Mouse (Mus musculus): Measurements from ENCODE around the gene Phf7.

Phf7 gene

GRCm38 (mm10) chr14:31251084-31251604, at the start of gene Phf7, which contains the start of gene Bap1:
Phf7 (minus strand) TSS chr14:31251317.
Bap1 (plus strand) TSS chr14:31251450.
- peak; percentile 97 for DNase-seq

GRCm38 (mm10) chr14:31285728-31286127, 34.6 kb upstream of the Phf7 start:
- no peak for DNase-seq

- peak; percentile 78 for DNase-seq
Measured at GRCm38 (mm10) chr14:31272164-31272563, 21.0 kb upstream of the Phf7 start.

GRCm38 (mm10) chr14:31271121-31271520, 20.0 kb upstream of the Phf7 start:
- no peak for DNase-seq

GRCm38 (mm10) chr14:31269456-31270100, 18.5 kb upstream of the Phf7 start:
- peak; percentile 13 for DNase-seq

- DNase-seq = no peak
Measured at GRCm38 (mm10) chr14:31268301-31269001, 17.3 kb upstream of the Phf7 start.

- no peak for DNase-seq
Measured at GRCm38 (mm10) chr14:31267649-31268048, 16.5 kb upstream of the Phf7 start.

GRCm38 (mm10) chr14:31260932-31261331, 9.8 kb upstream of the Phf7 start:
- no peak for DNase-seq

- DNase-seq = no peak
Measured at GRCm38 (mm10) chr14:31260374-31260773, 9.3 kb upstream of the Phf7 start.

- no peak for DNase-seq
Measured at GRCm38 (mm10) chr14:31258476-31259050, 7.4 kb upstream of the Phf7 start.

GRCm38 (mm10) chr14:31252091-31252490, 974 bp upstream of the Phf7 start:
- DNase-seq = no peak

- no peak for DNase-seq
Measured at GRCm38 (mm10) chr14:31251626-31252025, 509 bp upstream of the Phf7 start.

- no peak for DNase-seq
Measured at GRCm38 (mm10) chr14:31250222-31251083, 664 bp downstream of the Phf7 start.

- DNase-seq = no peak
Measured at GRCm38 (mm10) chr14:31248396-31248795, 2.7 kb downstream of the Phf7 start.

- DNase-seq = no peak
Measured at GRCm38 (mm10) chr14:31245946-31246345, 5.2 kb downstream of the Phf7 start.

- DNase-seq = no peak
Measured at GRCm38 (mm10) chr14:31244777-31245176, 6.3 kb downstream of the Phf7 start.

- DNase-seq = no peak
Measured at GRCm38 (mm10) chr14:31240528-31240927, 10.6 kb downstream of the Phf7 start.

- no peak for DNase-seq
Measured at GRCm38 (mm10) chr14:31237101-31237882, 13.8 kb downstream of the Phf7 start.

GRCm38 (mm10) chr14:31233996-31234591, 17.0 kb downstream of the Phf7 start:
- DNase-seq = peak; percentile 73

- no peak for DNase-seq
Measured at GRCm38 (mm10) chr14:31233070-31233995, 17.8 kb downstream of the Phf7 start.

Data from thymus, postnatal 25 days (tissue).